Mouse (Mus musculus): ENCODE data around the gene Synj1. TPM values are rescaled to one million over a fixed set of nuclear protein-coding genes. Genes with fewer than 3 reads are reported as not detected.

Synj1 gene
- total RNA-seq, 2 experiments from 2014 or later = 7.7 to 14.0 TPM

- DNase-seq (ENCODE audit: low spot score) = no peak
These were observed 119.5 kb downstream of the Synj1 start for GRCm38 (mm10) chr16:90891601-90892000.

- DNase-seq (ENCODE audit: low spot score) = no peak
These were observed 120.4 kb downstream of the Synj1 start for GRCm38 (mm10) chr16:90890683-90891082.

Small RNA genes lying within 50 kb of the gene (microRNA-seq; reads per million reads assigned to microRNA genes)
- gene Gm22933 = not detected

Other genes starting within 250 kb of the Synj1 start
- 1 to 10 TPM; 5.1 to 5.2 TPM for gene Urb1, start 200.9 kb downstream of the Synj1 start, total RNA-seq (2021)
- under 1 TPM; 0.26 to 0.59 TPM for gene Eva1c, start 184.6 kb downstream of the Synj1 start, total RNA-seq (2021)
- gene Cfap298, start 76.2 kb downstream of the Synj1 start, total RNA-seq (2021) = 10 to 100 TPM; 34.0 to 37.1 TPM
- 1 to 10 TPM; 8.1 to 9.0 TPM for gene Paxbp1, start 33.2 kb upstream of the Synj1 start, total RNA-seq (2021)
- gene 4932438H23Rik, start 83.8 kb upstream of the Synj1 start, total RNA-seq (2021) = under 1 TPM; 0.24 to 0.62 TPM
- not detected for gene Olig2, start 214.1 kb upstream of the Synj1 start, total RNA-seq (2021)

Data from gastrocnemius, adult 18-20 months (tissue).